Mouse (Mus musculus) forebrain, embryonic 12.5 days (tissue): Measurements from ENCODE around the gene Ice1. TPM values are rescaled to one million over a fixed set of nuclear protein-coding genes. Genes with fewer than 3 reads are reported as not detected.

Source experiments
- ATAC-seq: fragments of 200-750 bp; cut with Nextera tagmentation; 2 replicates; pipeline ENCODE4 v1.8.0; 2017; ENCODE audit warnings: moderate TSS enrichment; ENCODE audit not compliant: low FRiP score
- H3K27ac ChIP-seq: fragments of 300-500 bp; sonication (generic); 2 replicates; pipeline ENCODE4 v1.5.1; 2016; ENCODE audit warnings: mild to moderate bottlenecking
- H3K27me3 ChIP-seq: fragments of 300-500 bp; sonication (generic); 2 replicates; pipeline ENCODE4 v1.6.1; 2016; ENCODE audit warnings: mild to moderate bottlenecking
- H3K36me3 ChIP-seq: fragments of 300-500 bp; sonication (generic); replicated peaks from 2 replicates; pipeline ENCODE4 v1.6.1; 2016; ENCODE audit warnings: mild to moderate bottlenecking
- H3K4me1 ChIP-seq: fragments of 300-500 bp; sonication (generic); 2 replicates; pipeline ENCODE4 v1.6.1; 2016
- H3K4me2 ChIP-seq: fragments of 300-500 bp; sonication (generic); 2 replicates; pipeline ENCODE4 v1.6.1; 2016; ENCODE audit warnings: mild to moderate bottlenecking, moderate library complexity
- H3K4me3 ChIP-seq: fragments of 300-500 bp; sonication (generic); replicated peaks from 2 replicates; pipeline ENCODE4 v1.5.1; 2016; ENCODE audit warnings: mild to moderate bottlenecking
- H3K9ac ChIP-seq: fragments of 300-500 bp; sonication (generic); 2 replicates; pipeline ENCODE4 v1.6.1; 2016; ENCODE audit warnings: mild to moderate bottlenecking
- H3K9me3 ChIP-seq: fragments of 300-500 bp; sonication (generic); 2 replicates; pipeline ENCODE4 v1.6.1; 2016
- WGBS: fragments of 180-500 bp; shearing (Covaris S2); methylation state at CpG from one replicate; pipeline ENCODE4 v1.1.7; 2016; 5-methylcytosine and 5-hydroxymethylcytosine counted together
- polyA plus RNA-seq: library from polyadenylated mRNA; unstranded; fragments of >200 nt; fragmentation: Nextera tagmentation; extraction: Ambion mirVana; gene quantifications from 2 replicates; pipeline ENCODE4 v1.2.1, GENCODE M21; 2016

Ice1 gene
- polyA plus RNA-seq, 1 experiment from 2014 or later, result 32.9 TPM

GRCm38 (mm10) chr13:70635591-70635990 lies 1.8 kb downstream of the Ice1 start:
- H3K4me3 ChIP-seq, result no peak overlapping the region
- peak overlapping the region; percentile 71 for H3K4me2 ChIP-seq
- H3K27ac ChIP-seq, result no peak overlapping the region
- H3K9ac ChIP-seq, result no peak overlapping the region
- 66% methylated on average over 2 of the region's 2 CpGs for WGBS
- no peaks in the 10 kb centered on the region for H3K36me3 ChIP-seq
- H3K9me3 ChIP-seq, result no peaks in the 10 kb centered on the region
- peaks cover 24% of the 10 kb centered on the region for H3K4me1 ChIP-seq
- ATAC-seq, result no peak
- H3K27me3 ChIP-seq, result no peaks in the 10 kb centered on the region

- Histone ChIP-seq H3K27me3 (no peaks in the 10 kb centered on the region), H3K36me3 (peaks cover 2% of the 10 kb centered on the region), H3K27ac (no peak overlapping the region), H3K4me1 (no peaks in the 10 kb centered on the region), H3K4me2 (no peak overlapping the region), H3K4me3 (no peak overlapping the region), H3K9ac (no peak overlapping the region), H3K9me3 (0 out of 2 replicates have a peak, but pooled peaks cover 6% of the 10 kb centered on the region)
- WGBS, result 93% methylated on average over 4 of the region's 4 CpGs
- ATAC-seq, result no peak
Measured at GRCm38 (mm10) chr13:70626416-70626815, 11.0 kb downstream of the Ice1 start.

- no peaks in the 10 kb centered on the region for H3K4me1 ChIP-seq
- no peak overlapping the region for H3K4me2 ChIP-seq
- peaks cover 6% of the 10 kb centered on the region for H3K36me3 ChIP-seq
- no peak for ATAC-seq
- H3K9ac ChIP-seq, result no peak overlapping the region
- H3K27ac ChIP-seq, result no peak overlapping the region
- H3K9me3 ChIP-seq, result 0 out of 2 replicates have a peak, but pooled peaks cover 6% of the 10 kb centered on the region
- no peaks in the 10 kb centered on the region for H3K27me3 ChIP-seq
- H3K4me3 ChIP-seq, result no peak overlapping the region
- 68% methylated on average over 1 of the region's 1 CpGs for WGBS
Measured at GRCm38 (mm10) chr13:70625665-70626064, 11.8 kb downstream of the Ice1 start.

- Histone ChIP-seq H3K9me3 (0 out of 2 replicates have a peak, but pooled peaks cover 4% of the 10 kb centered on the region), H3K27me3 (no peaks in the 10 kb centered on the region), H3K9ac (no peak overlapping the region), H3K27ac (no peak overlapping the region), H3K4me1 (no peaks in the 10 kb centered on the region), H3K4me3 (no peak overlapping the region), H3K36me3 (peaks cover 15% of the 10 kb centered on the region), H3K4me2 (no peak overlapping the region)
- 97% methylated on average over 4 of the region's 4 CpGs for WGBS
- ATAC-seq, result no peak
Measured at GRCm38 (mm10) chr13:70624445-70624844, 13.0 kb downstream of the Ice1 start.

GRCm38 (mm10) chr13:70622461-70623057 lies 14.9 kb downstream of the Ice1 start:
- no peak for ATAC-seq
- Histone ChIP-seq H3K36me3 (peaks cover 33% of the 10 kb centered on the region), H3K4me3 (no peak overlapping the region), H3K9me3 (no peaks in the 10 kb centered on the region), H3K4me2 (no peak overlapping the region), H3K27me3 (no peaks in the 10 kb centered on the region), H3K9ac (no peak overlapping the region), H3K27ac (no peak overlapping the region), H3K4me1 (no peaks in the 10 kb centered on the region)
- WGBS, result 94% methylated on average over 4 of the region's 4 CpGs

GRCm38 (mm10) chr13:70621509-70621908 lies 15.9 kb downstream of the Ice1 start:
- WGBS, result 96% methylated on average over 9 of the region's 9 CpGs
- Histone ChIP-seq H3K27me3 (no peaks in the 10 kb centered on the region), H3K36me3 (peaks cover 44% of the 10 kb centered on the region), H3K4me2 (no peak overlapping the region), H3K9ac (no peak overlapping the region), H3K4me3 (no peak overlapping the region), H3K4me1 (no peaks in the 10 kb centered on the region), H3K27ac (no peak overlapping the region), H3K9me3 (no peaks in the 10 kb centered on the region)
- ATAC-seq, result no peak

- ATAC-seq, result no peak
- 90% methylated on average over 2 of the region's 2 CpGs for WGBS
Measured at GRCm38 (mm10) chr13:70612837-70613236, 24.6 kb downstream of the Ice1 start.

GRCm38 (mm10) chr13:70610431-70611420 lies 26.7 kb downstream of the Ice1 start:
- no peaks in the 10 kb centered on the region for H3K4me1 ChIP-seq
- no peak overlapping the region for H3K27ac ChIP-seq
- H3K27me3 ChIP-seq, result no peaks in the 10 kb centered on the region
- no peak overlapping the region for H3K9ac ChIP-seq
- 88% methylated on average over 15 of the region's 15 CpGs for WGBS
- H3K4me3 ChIP-seq, result no peak overlapping the region
- no peak overlapping the region for H3K4me2 ChIP-seq
- ATAC-seq, result peak; percentile 65; the same call in 1 of the 2 replicates
- no peaks in the 10 kb centered on the region for H3K9me3 ChIP-seq
- peaks cover 81% of the 10 kb centered on the region for H3K36me3 ChIP-seq

More at GRCm38 (mm10) chr13:70612837-70613236, 24.6 kb downstream of the Ice1 start:
- Histone ChIP-seq H3K4me2 (no peak overlapping the region), H3K27me3 (no peaks in the 10 kb centered on the region), H3K36me3 (peaks cover 82% of the 10 kb centered on the region), H3K27ac (no peak overlapping the region), H3K9ac (no peak overlapping the region), H3K4me3 (no peak overlapping the region), H3K9me3 (no peaks in the 10 kb centered on the region), H3K4me1 (no peaks in the 10 kb centered on the region)

GRCm38 (mm10) chr13:70609632-70610031 lies 27.8 kb downstream of the Ice1 start:
- no peak overlapping the region for H3K27ac ChIP-seq
- peaks cover 81% of the 10 kb centered on the region for H3K36me3 ChIP-seq
- H3K4me1 ChIP-seq, result no peaks in the 10 kb centered on the region
- H3K4me2 ChIP-seq, result no peak overlapping the region
- H3K9me3 ChIP-seq, result no peaks in the 10 kb centered on the region
- WGBS, result 94% methylated on average over 3 of the region's 3 CpGs
- H3K4me3 ChIP-seq, result no peak overlapping the region
- no peaks in the 10 kb centered on the region for H3K27me3 ChIP-seq
- no peak overlapping the region for H3K9ac ChIP-seq
- ATAC-seq, result no peak

GRCm38 (mm10) chr13:70605366-70605765 lies 32.1 kb downstream of the Ice1 start:
- Histone ChIP-seq H3K27ac (no peak overlapping the region), H3K36me3 (peaks cover 97% of the 10 kb centered on the region)
- WGBS, result 91% methylated on average over 5 of the region's 5 CpGs

GRCm38 (mm10) chr13:70604723-70605122 lies 32.7 kb downstream of the Ice1 start:
- WGBS, result 84% methylated on average over 8 of the region's 8 CpGs
- Histone ChIP-seq H3K4me3 (no peak overlapping the region), H3K27me3 (no peaks in the 10 kb centered on the region), H3K9me3 (no peaks in the 10 kb centered on the region), H3K36me3 (peaks cover 97% of the 10 kb centered on the region), H3K9ac (no peak overlapping the region), H3K4me1 (no peaks in the 10 kb centered on the region), H3K4me2 (no peak overlapping the region), H3K27ac (no peak overlapping the region)
- no peak for ATAC-seq

More at GRCm38 (mm10) chr13:70605366-70605765, 32.1 kb downstream of the Ice1 start:
- Histone ChIP-seq H3K4me2 (no peak overlapping the region), H3K27me3 (no peaks in the 10 kb centered on the region), H3K4me3 (no peak overlapping the region), H3K9me3 (no peaks in the 10 kb centered on the region), H3K9ac (no peak overlapping the region), H3K4me1 (no peaks in the 10 kb centered on the region)
- no peak for ATAC-seq

- WGBS, result 94% methylated on average over 1 of the region's 1 CpGs
- Histone ChIP-seq H3K27me3 (no peaks in the 10 kb centered on the region), H3K36me3 (peaks cover 73% of the 10 kb centered on the region), H3K4me2 (no peak overlapping the region), H3K27ac (no peak overlapping the region), H3K4me1 (no peaks in the 10 kb centered on the region), H3K9me3 (no peaks in the 10 kb centered on the region), H3K9ac (no peak overlapping the region), H3K4me3 (no peak overlapping the region)
- ATAC-seq, result no peak
Measured at GRCm38 (mm10) chr13:70601566-70601965, 35.9 kb downstream of the Ice1 start.
